Mouse (Mus musculus) B cell, adult 2 months (primary cell): ENCODE measurements around the gene Scamp3.

ENCODE experiments used
- DNase-seq, 2 experiments: peaks; one replicate each; pipeline ENCODE4 v3.0.0; 2022

Scamp3 gene

DNA sequence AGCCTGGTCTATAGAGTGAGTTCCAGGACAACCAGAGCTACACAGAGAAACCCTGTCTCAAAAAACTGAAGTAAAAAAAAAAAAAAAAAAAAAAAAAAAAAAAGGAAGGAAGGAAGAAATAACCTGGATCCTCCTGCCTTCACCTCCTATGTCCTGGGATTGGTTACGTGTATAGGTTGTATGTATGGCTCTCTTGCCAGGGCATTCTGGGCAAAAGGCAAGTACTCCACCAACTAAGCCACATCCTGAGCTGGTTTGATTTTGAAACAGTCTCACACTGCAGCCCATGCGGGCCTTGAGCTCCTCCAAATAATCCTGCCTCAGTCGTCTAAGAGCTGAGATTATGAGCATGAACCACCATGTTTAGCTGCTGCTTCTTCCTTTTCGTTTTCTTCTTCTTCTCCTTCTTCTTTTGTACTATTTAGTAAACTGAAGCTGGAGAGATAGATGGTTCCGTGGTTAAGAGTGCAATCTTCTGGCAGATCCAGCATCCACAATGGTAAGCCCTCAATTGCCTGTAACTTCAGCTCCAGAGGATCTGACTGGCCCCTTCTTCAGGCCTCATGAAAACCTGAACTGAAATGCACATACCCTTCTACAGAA is 13.5 kb upstream of the Scamp3 start:
- no peak for DNase-seq

DNA sequence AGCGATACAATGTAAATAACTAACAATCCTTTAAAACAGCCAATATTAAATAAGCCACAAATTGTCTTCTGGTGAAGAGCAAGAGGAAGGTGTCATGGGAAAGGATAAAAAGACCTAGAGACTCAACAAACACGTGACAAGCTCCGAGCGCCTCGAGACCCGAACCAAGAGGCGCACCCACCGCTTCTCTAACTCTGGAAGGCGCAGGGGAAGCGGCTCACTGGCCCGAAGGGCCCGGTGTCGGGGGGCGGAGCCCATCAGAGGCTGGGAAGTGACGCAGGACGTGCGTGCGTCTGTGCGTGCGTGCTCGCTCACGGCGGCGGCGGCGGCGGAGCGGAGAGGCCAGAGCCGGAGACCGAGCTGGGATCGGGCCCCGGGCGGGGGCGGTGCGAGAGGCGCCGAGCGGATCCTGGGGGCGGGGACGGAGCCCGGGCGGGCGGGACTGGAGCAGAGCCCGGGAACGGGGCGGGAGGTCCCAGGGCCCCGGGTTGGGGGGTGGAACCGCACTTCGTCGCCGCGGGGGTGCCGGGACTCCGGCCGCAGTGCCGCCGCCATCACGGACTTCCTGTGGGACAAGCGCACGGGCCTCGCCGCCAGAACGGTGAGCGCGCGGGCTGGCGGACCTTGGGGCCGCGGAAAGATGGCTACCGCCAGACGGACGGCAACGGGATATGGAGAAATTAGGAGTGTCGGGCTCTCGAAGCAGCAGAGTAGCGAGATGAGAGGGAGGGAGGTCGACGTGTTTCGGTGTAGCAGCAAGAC is 12.6 kb upstream of the Scamp3 start, which contains the start of gene Clk2:
Gene Clk2, plus strand, starts transcription at position 290 of the 762 bp plus-strand sequence.
- DNase-seq: peak; percentile 95 to 96

DNA sequence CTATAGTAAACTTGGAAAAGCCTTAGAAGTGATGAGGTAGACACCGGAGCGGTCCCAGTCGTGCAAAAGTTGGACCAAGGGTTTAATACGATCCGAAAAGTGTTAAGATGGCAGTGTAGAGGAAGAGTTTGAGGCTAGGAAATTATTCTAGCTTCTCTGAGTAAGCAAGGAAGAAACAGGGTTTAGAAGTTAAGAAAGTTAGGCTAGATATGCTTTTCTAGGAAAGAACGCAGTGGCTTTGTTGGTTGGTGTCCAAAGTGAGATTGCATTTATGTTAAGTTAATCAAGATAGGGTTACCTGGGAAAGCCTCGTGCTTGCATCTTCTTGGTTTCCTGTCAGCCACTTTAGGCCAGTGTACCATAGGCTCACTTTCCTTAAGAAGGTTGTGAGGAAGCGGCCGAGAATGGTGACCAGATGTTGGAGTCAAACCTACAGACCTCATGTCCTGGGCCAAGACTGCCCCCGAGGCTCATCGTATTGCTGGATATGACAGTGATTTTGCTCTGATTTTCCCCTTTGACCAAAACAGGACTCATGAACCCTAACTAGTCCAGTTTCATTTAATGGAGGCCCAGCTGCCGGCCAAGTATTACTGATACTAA is 11.9 kb upstream of the Scamp3 start:
- no peak for DNase-seq

DNA sequence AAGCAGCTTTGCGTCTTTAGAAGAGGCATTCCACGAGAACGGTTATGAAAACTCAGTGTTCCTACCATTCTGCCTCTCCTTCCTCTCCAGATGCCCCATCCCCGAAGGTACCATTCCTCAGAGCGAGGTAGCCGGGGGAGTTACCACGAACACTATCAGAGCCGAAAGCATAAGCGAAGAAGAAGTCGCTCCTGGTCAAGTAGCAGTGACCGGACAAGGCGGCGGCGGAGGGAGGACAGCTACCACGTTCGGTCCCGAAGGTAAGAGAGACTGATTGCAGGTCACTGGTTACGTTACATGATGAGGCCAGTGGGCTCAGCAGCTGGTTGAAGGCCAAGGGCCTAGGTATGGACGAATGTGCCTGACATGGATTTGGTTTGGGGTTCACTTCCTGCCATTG is 10.3 kb upstream of the Scamp3 start:
- DNase-seq: no peak

DNA sequence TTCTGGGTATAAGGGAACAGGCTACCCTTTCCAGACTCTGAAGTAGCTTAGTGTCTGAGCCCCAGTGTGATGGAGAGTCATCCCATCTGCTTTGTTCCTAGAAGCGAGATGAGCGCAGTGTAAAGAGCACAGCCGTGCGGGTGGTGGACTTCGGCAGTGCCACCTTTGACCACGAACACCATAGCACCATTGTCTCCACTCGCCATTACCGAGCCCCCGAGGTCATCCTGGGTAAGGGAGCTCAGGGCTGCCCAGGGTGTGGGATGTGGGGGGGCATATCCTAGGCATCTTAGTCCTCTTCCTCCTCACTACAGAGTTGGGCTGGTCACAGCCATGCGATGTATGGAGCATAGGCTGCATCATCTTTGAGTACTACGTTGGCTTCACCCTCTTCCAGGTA is 2.4 kb upstream of the Scamp3 start:
- no peak for DNase-seq

DNA sequence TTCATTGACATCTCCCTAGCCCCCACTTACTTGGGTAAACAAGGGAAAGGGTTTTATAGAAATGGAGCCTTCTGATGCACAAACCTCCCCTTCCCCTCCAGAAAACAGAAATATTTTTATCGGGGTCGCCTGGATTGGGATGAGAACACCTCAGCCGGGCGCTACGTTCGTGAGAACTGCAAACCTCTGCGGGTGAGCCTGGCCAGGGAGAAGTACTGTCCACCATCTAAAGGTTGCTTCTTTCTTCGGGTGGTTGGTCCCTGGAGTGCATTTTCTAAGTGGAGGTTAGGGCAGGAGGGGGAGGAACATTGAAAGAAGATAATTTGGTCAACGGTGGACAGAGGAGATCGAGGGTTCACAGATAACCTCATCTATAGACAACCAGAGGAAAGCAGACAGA is 1.7 kb upstream of the Scamp3 start:
- DNase-seq: no peak

DNA sequence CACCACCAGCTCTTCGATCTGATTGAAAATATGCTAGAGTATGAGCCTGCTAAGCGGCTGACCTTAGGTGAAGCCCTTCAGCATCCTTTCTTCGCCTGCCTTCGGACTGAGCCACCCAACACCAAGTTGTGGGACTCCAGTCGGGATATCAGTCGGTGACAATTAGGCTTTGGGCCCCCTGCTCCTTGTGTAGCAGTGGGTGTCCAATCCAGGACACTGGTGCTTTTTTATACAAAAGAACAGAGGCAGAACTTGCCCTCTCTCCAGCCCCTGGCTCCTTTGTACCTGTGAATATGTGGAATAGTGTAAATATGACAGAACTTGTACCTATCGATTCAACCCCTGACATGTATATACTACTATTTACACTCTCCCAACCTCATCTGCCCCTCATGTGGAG is 852 bp upstream of the Scamp3 start:
- DNase-seq: no peak

DNA sequence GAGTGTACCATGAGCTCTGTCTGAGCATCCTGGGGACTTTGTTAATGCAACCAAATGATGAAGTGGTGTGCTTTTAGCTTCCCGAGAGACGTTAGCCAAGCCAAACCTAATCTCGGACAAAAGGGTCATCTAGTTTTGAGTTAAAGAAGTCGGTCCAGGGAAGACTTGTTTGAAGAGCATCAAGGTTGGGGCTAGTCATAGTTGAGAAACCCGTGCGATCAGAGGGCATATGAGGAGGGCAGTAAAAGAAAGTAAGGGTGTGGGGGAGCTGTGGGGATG is 773 bp downstream of the Scamp3 start:
- DNase-seq: no peak

DNA sequence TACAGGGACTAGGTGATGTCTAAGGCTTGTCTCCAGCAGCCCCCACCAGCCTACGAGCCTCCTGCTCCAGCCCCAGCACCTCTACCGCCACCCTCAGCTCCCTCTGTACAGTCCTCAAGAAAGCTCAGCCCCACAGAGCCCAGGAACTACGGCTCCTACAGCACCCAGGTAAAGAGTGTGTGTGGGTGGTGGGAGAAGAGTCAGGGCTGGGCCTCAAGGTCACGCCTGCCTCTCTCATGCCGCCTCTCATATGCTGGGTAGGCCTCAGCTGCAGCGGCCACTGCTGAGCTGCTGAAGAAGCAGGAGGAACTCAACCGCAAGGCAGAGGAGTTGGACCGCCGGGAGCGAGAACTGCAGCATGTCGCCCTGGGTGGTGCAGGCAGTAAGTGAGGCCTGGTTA is 1.8 kb downstream of the Scamp3 start:
- no peak for DNase-seq

DNA sequence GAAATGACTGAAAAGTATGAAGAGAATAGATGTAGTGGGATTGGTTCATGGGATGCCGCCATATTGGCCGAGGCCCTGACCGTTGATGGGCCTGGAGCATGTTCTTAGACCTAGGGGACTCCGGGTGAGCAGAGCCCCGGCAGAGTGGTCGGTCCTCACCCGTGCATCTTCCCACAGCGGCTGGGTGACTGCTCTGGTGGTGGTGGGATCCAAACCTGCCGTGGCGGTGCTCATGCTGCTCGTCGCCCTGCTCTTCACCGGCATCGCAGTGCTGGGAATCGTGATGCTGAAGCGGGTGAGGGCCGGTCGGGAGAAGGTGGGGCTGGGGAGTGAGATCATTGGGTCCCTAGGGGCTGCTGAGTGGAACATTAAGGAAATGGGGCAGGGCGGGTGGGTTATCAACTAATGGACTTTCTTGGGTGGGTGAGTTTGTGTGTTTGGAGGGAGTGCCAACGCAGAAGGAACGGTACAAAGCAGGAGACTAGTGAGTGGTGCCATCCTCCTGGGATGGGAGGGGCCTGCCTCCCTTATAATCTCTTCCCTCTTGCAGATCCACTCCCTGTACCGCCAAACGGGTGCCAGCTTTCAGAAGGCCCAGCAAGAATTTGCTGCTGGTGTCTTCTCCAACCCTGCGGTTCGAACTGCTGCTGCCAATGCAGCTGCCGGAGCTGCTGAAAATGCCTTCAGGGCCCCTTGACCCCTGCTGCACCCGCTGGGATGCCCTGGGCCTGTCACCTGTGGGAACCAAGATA is 4.7 kb downstream of the Scamp3 start:
- DNase-seq: no peak

DNA sequence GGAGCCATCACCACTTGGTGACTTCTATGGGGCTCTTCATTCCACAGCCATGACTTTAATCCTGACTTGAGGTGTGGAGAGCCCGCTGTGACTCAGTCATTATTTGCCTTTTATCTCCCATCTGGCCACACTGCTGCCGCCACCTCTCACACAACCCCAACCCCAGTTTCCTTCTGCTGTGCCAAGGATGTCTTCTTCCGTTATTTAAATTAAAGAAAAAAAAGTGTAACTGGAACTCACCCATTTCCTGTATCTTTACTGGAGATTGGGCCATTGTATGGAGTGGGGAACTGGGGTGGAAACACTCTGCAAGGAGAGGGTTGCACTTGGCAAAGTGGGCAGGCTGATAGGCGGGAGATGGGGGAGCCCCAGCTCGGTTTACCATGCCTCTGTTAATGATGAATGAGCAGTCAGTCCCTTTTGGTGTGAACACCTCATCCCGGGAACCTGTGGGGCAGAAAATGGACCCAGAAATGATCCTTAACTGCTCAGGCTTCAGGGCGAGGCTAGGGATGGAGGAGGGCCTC is 5.3 kb downstream of the Scamp3 start:
- DNase-seq: no peak

DNA sequence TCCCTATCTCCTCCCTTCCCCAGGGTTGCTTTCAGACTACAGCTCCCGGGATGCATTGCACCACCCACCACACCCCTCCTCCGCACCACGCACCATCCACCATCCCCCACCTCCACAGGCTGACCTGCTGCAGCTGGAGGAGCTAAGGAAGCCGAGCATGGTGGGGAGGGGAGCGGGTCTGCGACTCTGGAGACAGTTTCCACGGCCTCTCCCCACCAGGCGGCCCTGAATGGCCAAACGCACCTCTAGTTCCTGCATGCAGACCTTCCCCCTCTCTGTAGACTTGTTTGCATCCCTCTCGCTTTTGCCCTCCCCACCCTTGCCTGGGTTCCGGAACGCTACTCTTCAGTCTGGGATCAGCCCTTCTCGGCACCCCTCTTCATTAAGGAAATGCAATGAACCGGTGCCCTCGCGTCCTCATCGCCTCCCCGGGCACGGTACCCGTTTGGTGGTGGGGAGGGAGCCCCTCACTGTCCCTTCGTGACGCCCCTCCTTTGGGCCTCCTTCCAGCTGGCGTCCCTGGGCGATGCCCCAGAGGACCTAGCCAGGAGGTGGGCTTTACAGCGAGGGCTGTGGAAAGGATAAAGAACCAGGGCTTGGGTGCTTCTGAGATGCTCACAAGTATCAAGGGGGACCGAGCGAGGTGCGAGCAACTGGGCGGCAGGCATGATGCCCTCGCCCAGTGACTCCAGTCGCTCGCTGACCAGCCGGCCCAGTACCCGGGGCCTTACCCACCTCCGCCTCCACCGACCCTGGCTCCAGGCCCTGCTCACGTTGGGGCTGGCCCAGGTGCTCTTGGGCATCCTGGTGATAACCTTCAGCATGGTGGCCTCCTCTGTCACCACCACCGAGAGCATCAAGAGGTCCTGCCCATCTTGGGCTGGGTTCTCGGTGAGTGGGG is 6.0 kb downstream of the Scamp3 start, which contains the start of gene Fam189b:
Gene Fam189b, plus strand, starts transcription at position 86 of the 901 bp plus-strand sequence.
- DNase-seq: peak in 1 of 2 experiments; percentile 27

DNA sequence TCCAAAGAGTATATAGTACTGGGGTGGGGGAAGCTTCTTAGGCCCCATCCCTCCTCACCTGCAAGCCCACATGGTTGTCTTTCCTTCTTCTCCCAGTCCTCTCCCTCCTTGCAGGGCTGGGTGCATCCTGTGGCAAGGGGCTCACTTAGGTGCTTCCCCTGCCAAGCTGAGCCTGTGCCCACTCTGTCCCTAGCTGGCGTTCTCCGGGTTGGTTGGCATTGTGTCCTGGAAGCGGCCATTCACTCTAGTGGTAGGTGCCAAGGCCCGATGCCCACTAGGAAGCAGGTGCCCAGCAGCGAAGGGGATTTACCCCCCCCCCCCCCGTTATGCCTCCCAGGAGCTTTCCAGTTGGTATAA is 6.7 kb downstream of the Scamp3 start:
- no peak for DNase-seq

DNA sequence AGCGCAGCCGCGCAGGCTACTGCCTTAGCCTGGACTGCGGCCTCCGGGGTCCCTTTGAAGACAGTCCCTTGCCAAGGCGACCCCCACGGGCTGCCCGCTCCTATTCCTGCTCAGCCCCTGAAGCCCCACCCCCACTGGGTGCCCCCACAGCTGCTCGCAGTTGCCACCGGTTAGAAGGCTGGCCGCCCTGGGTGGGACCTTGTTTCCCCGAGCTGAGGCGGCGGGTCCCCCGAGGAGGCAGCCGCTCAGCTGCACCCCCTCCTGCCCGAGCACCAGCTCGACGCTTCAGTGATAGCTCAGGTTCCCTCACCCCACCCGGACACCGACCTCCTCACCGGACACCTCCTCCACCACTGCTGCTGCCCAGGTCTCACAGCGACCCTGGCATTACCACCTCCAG is 9.9 kb downstream of the Scamp3 start:
- peak; percentile 28 to 33 for DNase-seq

DNA sequence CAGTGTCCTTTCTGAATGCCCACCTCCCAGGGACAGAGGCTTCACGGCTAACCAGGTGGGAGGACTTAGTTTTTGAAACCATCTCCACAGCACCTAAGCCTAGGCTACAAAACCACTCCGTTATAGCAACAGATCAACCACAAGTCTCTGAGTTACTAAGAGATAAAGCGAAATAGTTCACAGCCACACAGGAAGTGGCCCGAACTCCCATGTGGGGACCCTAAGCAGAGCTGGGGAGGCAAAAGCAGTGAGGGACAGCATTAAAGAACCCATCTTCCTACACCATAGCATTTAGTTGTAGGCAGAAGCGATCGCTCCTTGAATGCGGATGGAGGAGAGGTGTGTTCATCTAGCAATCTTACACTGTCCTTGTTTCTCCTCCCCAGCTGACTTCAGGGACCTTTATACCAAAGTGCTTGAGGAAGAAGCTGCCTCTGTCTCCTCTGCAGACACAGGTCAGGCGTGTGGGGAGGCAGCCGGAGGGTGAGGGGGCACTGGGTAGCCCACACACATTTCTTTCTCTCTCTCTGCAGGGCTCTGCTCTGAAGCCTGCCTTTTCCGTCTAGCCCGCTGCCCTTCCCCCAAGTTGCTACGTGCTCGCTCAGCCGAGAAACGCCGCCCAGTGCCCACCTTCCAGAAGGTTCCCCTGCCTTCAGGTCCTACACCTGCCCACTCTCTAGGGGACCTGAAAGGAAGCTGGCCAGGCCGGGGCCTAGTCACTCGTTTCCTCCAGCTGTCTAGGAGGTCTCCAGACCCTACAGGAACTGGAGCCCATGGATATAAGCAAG is 10.6 kb downstream of the Scamp3 start:
- DNase-seq: peak; percentile 26 to 35

DNA sequence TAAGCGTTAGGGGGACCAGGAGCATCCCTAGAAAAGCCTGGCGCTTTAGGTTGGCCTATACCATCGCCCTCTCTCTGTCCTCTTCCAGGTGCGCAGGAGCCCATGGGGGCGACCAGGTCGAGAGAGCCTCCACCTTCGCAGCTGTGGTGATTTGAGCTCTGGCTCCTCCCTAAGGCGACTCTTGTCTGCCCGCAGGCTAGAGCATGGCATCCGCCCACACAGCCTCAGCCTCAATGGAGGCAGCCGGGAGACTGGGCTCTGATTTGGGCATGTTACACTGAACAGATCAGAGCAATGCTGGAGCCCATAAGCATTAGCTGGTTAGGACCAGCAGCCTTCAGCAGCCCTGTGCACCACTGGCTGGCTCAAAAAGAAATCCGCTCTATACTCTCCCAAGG is 11.2 kb downstream of the Scamp3 start:
- peak; percentile 29 for DNase-seq

DNA sequence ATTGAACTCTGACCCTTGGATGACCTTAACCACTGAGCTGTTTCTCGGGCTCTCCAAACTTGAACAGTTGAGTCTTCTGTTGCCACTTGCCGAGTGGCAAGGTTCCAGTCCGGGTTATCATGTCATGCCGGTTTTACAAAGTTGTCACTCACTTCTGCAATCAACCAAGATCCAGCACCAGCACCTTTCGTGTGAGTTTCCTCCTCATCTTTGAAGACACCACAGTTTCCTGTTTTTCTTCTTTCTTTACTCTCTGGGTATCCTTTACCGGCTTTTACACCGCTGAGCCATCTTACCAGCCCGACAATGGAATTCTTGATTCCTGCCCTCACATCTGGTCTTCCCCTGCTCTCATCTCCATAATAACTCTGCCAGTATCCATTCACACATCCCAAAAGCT is 13.2 kb downstream of the Scamp3 start:
- peak in 1 of 2 experiments; percentile 27 for DNase-seq

DNA sequence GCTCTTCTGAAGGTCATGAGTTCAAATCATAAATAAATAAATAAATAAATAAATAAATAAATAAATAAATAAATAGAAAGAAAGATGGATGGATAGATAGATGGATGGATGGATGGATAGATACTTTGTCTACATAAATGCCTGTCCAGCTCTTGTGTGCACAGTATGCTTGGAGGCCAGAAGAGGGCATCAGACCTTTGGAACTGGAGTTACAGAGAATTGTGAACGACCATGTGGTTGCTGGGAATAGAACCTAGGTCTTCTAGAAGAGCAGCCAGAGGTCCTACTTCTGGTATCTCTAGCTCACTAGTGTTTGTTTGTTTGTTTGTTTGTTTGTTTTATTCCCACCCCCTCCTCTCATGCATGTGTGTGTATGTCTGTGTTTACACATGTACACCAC is 16.1 kb downstream of the Scamp3 start:
- DNase-seq: no peak

DNA sequence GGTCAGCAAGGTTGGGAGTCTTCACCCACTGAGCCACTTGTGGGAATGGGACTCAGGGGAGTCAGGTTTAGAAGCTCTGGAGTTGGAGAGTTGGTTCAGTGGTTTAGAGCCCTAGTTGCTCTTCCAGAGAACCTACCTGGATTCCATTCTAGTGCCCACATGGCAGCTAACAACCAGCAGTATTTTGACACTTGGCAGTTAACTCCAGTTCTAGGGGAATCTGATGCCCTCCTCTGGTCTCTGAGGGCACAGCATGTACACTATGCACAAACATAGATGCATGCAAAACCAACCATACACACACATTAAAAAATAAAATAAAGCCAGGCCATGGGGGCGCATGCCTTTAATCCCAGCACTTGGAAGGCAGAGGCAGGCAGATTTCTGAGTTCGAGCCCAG is 16.6 kb downstream of the Scamp3 start:
- peak; percentile 55 to 62 for DNase-seq

DNA sequence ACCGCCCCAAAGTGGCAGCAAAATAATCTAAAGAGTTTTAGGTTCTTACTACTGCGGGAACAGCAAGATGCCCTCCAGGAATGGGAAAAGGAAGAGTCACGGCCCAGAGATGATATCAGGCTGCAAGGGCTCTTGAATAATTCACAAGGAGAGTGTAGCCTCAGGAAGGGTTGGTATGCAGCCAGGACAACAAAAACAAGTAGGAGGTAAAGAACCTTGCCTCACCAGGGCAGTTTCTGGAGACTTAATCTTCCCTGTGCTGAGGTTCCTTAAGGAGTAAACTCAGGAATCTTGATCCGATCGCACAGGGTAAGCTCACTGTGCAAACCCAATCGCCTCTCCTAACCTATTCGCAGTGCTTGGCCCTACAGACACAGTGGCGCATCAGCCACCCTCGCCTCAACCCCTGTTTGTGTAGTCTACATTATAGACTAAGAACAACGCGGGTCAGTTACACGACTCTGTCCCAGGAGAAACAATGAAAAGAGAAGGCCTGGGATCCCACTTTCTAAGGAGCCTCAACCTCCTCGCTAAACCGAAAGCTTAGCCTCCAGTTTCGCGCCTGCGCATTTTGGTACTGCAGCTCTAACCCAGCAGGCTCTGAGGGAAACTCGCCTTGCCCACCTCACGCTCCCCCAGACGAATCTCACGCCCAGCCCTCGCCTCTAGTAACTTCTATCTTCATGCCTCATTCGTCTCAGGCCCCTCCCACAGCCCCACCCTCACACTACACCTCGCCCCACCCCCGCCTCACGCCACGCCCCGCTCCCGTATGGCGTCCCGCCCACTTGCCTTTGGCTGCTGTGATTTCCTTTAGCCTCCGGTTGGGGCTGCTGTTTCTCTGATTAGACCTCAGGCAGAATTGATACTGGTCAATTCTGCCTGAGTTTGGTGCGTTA is 19.0 kb downstream of the Scamp3 start:
- DNase-seq: peak; percentile 89 to 92

DNA sequence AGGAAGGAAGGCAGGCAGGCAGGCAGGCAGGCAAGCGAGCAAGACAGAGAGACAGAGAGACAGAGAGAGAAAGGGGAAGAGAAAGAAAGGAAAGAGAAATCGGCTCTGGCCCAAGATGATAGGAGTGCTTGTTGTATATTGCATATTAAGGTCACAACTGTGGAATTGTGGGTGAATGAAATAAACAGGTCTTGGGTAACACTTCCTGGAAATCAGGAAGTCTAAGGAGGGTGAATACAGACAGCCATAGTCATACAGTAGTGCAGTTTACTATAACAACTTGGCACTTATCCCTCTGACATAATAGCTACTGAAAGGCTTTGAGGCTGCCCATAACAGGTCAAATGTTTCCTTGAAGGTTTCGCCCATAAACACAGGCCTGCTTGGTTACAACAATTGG is 22.6 kb downstream of the Scamp3 start:
- no peak for DNase-seq
